Mouse (Mus musculus): ENCODE data around the gene Slc35a5.

- TF ChIP-seq CTCF (IDR thresholded peaks at IDR 0.05; ENCODE audit: low read depth) (no peak), EP300 (IDR thresholded peaks at IDR 0.05; ENCODE audit: low read depth) (peak; percentile 69; the same call in 1 of the 2 replicates)
These were observed 57.6 kb downstream of the Slc35a5 start for GRCm38 (mm10) chr16:45100892-45101291.

Measured in heart, postnatal 0 days (tissue).